Mouse (Mus musculus): ENCODE measurements around the gene Tcam1. TPM values are rescaled to one million over a fixed set of nuclear protein-coding genes. Genes with fewer than 3 reads are reported as not detected.

The Tcam1 gene
- polyA plus RNA-seq (2014; fragmentation: Illumina TruSeq; extraction: RNeasy Lipid Tissue Mini Kit (QIAGEN cat#74804); ENCODE audit: low read depth, low replicate concordance) = 34.8 TPM

GRCm38 (mm10) chr11:106276454-106276853 is at the start of gene Tcam1:
Gene Tcam1 (plus strand): TSS chr11:106276672.

GRCm38 (mm10) chr11:106255685-106256451 is 20.6 kb upstream of the Tcam1 start, which contains the start of the genes Ftsj3 and Psmc5:
Gene Ftsj3 (minus strand): TSS chr11:106256079.
Gene Psmc5 (plus strand): TSS chr11:106256154.

GRCm38 (mm10) chr11:106272644-106273310 is 3.7 kb upstream of the Tcam1 start, which contains the start of gene Smarcd2:
Gene Smarcd2 (minus strand): TSS chr11:106272972.

GRCm38 (mm10) chr11:106301765-106302164 is 25.3 kb downstream of the Tcam1 start, which contains the start of gene Gh:
Gene Gh (minus strand): TSS chr11:106301865.

GRCm38 (mm10) chr11:106314333-106314812 is 37.9 kb downstream of the Tcam1 start, which contains the start of gene Cd79b:
Gene Cd79b (minus strand): TSS chr11:106314762.

Other genes starting within 250 kb of the Tcam1 start
- gene Dcaf7, start 239.8 kb upstream of the Tcam1 start, polyA plus RNA-seq (2014; fragmentation: Illumina TruSeq; extraction: RNeasy Lipid Tissue Mini Kit (QIAGEN cat#74804); ENCODE audit: low read depth, low replicate concordance) = 26.9 TPM
- 2.2 TPM for gene Taco1, start 210.6 kb upstream of the Tcam1 start, polyA plus RNA-seq (2014; fragmentation: Illumina TruSeq; extraction: RNeasy Lipid Tissue Mini Kit (QIAGEN cat#74804); ENCODE audit: low read depth, low replicate concordance)
- 4.4 TPM for gene Map3k3, start 192.1 kb upstream of the Tcam1 start, polyA plus RNA-seq (2014; fragmentation: Illumina TruSeq; extraction: RNeasy Lipid Tissue Mini Kit (QIAGEN cat#74804); ENCODE audit: low read depth, low replicate concordance)
- 1.4 TPM for gene Gm10840, start 115.8 kb upstream of the Tcam1 start, polyA plus RNA-seq (2014; fragmentation: Illumina TruSeq; extraction: RNeasy Lipid Tissue Mini Kit (QIAGEN cat#74804); ENCODE audit: low read depth, low replicate concordance)
- 106 TPM for gene Limd2, start 115.8 kb upstream of the Tcam1 start, polyA plus RNA-seq (2014; fragmentation: Illumina TruSeq; extraction: RNeasy Lipid Tissue Mini Kit (QIAGEN cat#74804); ENCODE audit: low read depth, low replicate concordance)
- 72.2 TPM for gene Strada, start 74.5 kb upstream of the Tcam1 start, polyA plus RNA-seq (2014; fragmentation: Illumina TruSeq; extraction: RNeasy Lipid Tissue Mini Kit (QIAGEN cat#74804); ENCODE audit: low read depth, low replicate concordance)
- gene Ccdc47, start 60.3 kb upstream of the Tcam1 start, polyA plus RNA-seq (2014; fragmentation: Illumina TruSeq; extraction: RNeasy Lipid Tissue Mini Kit (QIAGEN cat#74804); ENCODE audit: low read depth, low replicate concordance) = 42.5 TPM
- gene Ddx42, start 59.7 kb upstream of the Tcam1 start, polyA plus RNA-seq (2014; fragmentation: Illumina TruSeq; extraction: RNeasy Lipid Tissue Mini Kit (QIAGEN cat#74804); ENCODE audit: low read depth, low replicate concordance) = 47.3 TPM
- 18.6 TPM for gene Ftsj3, start 20.6 kb upstream of the Tcam1 start, polyA plus RNA-seq (2014; fragmentation: Illumina TruSeq; extraction: RNeasy Lipid Tissue Mini Kit (QIAGEN cat#74804); ENCODE audit: low read depth, low replicate concordance)
- 40.5 TPM for gene Psmc5, start 20.5 kb upstream of the Tcam1 start, polyA plus RNA-seq (2014; fragmentation: Illumina TruSeq; extraction: RNeasy Lipid Tissue Mini Kit (QIAGEN cat#74804); ENCODE audit: low read depth, low replicate concordance)
- 13.1 TPM for gene Smarcd2, start 3.7 kb upstream of the Tcam1 start, polyA plus RNA-seq (2014; fragmentation: Illumina TruSeq; extraction: RNeasy Lipid Tissue Mini Kit (QIAGEN cat#74804); ENCODE audit: low read depth, low replicate concordance)
- not detected for gene Gh, start 25.2 kb downstream of the Tcam1 start, polyA plus RNA-seq (2014; fragmentation: Illumina TruSeq; extraction: RNeasy Lipid Tissue Mini Kit (QIAGEN cat#74804); ENCODE audit: low read depth, low replicate concordance)
- not detected for gene Cd79b, start 38.1 kb downstream of the Tcam1 start, polyA plus RNA-seq (2014; fragmentation: Illumina TruSeq; extraction: RNeasy Lipid Tissue Mini Kit (QIAGEN cat#74804); ENCODE audit: low read depth, low replicate concordance)
- gene Scn4a, start 76.6 kb downstream of the Tcam1 start, polyA plus RNA-seq (2014; fragmentation: Illumina TruSeq; extraction: RNeasy Lipid Tissue Mini Kit (QIAGEN cat#74804); ENCODE audit: low read depth, low replicate concordance) = 0.29 TPM
- gene Prr29, start 88.8 kb downstream of the Tcam1 start, polyA plus RNA-seq (2014; fragmentation: Illumina TruSeq; extraction: RNeasy Lipid Tissue Mini Kit (QIAGEN cat#74804); ENCODE audit: low read depth, low replicate concordance) = not detected
- gene Icam2, start 111.4 kb downstream of the Tcam1 start, polyA plus RNA-seq (2014; fragmentation: Illumina TruSeq; extraction: RNeasy Lipid Tissue Mini Kit (QIAGEN cat#74804); ENCODE audit: low read depth, low replicate concordance) = not detected
- 4.4 TPM for gene Ern1, start 211.2 kb downstream of the Tcam1 start, polyA plus RNA-seq (2014; fragmentation: Illumina TruSeq; extraction: RNeasy Lipid Tissue Mini Kit (QIAGEN cat#74804); ENCODE audit: low read depth, low replicate concordance)